Mouse (Mus musculus) left cerebral cortex, adult 9 months (tissue): ENCODE data around the gene Mbnl1.

Source experiments
- DNase-seq, 2 experiments: peaks; one replicate each; pipeline ENCODE4 v3.0.0; 2022; ENCODE audit warnings: low spot score in 2 of 2

Mbnl1 gene

GRCm38 (mm10) chr3:60568171-60568684 is 95.6 kb downstream of the Mbnl1 start:
- no peak for DNase-seq

DNA sequence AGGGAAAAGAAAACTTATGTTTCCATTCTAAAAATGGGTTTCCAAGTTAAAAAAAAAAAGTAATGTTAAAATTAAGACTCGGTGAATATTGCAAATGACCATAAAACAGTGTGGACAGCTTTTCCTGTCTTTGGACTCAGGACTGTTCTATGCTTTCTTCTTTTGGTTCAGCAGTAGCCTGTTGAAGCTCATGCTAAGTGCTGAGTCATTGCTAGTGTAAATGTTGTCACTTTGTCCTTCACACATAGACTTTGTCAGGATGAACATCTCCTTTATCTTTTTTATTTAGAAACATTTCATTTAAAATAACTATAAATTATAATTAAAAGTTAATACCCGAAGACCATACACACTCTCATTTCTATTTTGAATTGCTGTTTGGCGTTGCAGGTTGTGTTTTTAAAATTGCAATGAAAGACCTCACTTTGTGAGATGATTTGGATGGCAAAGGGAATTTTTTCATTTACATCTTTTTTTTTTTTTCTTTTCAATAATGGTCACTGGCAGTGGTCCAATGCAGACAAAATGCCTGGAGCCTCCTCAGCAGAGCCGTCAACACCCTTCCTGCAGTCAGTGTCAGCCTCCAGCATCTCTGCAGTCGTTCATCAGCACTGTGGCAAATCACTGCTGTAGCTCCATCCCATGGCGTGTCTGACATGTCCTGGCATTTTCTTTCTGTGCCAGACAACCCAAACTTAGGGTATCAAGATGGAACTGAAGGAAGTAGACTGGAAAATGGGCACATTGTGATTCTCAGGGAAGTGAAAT is 96.4 kb downstream of the Mbnl1 start:
- DNase-seq, result no peak

DNA sequence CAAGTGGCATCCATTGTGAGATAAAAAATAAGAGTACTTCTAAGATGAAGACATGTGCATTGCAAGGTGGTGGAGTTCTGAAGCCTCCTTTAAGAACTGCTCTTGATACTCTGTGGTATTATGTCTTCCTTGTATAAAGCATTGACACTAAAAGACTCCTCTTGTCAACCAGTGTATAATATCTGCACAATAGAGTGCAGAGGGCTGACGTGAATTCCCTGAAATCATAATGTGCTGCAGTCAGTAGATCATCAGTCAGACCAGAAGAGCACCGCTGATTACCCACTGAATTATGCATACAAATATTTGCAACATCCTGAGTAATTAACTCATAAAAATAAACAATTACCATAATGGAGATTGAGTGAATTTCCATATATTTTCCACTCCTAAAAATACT is 97.2 kb downstream of the Mbnl1 start:
- no peak for DNase-seq

DNA sequence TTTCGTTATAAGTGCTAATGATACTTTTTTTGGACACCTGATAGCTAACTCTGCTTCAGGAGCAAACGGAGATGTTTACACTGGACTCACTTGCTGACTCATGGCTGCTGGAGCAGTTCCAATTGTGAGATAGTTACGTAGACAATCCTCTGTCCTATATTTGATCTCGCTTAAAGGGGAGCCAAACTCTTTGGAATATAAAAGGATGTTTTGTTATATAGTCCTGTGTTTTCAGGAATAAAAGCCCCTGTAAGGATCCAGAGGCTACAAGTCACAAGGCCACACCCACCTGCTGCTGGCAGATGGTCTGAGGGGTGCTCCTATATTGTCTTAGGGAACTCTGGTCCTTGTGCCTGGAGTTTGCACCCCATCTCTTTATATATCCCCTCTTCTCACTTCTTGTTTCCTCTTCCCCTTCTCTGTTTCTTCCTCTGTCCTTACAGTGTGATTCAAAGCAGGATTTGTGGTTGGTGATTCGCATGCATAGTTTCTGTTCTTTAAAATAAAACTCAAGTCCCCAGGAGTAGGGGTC is 97.9 kb downstream of the Mbnl1 start:
- peak in 1 of 2 experiments; percentile 54 for DNase-seq

DNA sequence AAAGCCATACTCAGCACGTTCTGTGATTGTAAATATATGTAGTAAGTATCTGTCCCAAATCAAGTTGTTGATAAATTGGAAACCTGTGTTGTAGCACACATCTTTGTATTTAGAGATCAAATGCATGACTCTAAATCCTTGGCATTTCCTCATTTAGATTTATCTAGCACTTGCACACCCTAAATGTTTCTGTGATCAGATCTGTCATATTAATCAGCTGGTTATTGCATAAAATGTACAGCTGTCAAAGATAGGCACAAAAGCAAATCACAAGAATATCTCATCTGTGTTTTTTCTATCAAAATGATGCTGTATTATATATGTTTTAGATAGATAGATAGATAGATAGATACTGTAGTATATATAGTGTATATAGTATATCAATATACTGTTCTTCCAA is 98.9 kb downstream of the Mbnl1 start:
- no peak for DNase-seq

- no peak for DNase-seq
Observed at GRCm38 (mm10) chr3:60574199-60574598, 101.6 kb downstream of the Mbnl1 start.

DNA sequence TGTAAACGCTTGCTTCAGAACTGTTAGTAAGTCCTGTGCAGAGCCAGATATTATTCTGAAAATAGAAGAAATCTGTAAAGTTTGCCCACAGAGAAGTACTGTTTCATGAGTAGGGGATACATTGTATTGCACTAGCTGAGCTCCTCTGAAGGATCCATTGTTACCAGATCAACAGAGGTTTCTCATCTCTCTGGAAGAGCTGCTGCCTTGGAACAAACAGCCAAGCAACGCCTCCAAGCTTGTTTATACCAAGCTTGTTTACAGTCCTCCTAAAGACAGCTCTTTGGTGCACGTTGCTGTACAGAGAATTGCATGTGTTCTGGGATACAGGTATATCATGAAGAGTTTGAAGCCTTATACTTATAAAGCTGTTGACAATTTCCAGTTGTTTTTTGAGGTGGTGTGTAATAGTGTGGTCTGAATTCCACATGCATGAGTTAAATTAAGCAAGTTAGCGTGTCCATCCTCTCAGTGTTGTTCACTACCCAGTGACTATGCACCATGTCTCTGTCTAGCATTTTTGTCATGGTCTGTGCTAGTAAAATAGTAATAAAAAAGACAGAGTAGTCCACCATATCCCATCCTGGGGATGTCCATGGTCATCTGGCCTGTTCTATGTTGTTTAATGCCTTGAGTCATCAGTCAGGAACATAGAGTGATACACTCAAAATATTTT is 102.4 kb downstream of the Mbnl1 start:
- no peak for DNase-seq

- no peak for DNase-seq
Observed at GRCm38 (mm10) chr3:60575945-60576344, 103.3 kb downstream of the Mbnl1 start.

DNA sequence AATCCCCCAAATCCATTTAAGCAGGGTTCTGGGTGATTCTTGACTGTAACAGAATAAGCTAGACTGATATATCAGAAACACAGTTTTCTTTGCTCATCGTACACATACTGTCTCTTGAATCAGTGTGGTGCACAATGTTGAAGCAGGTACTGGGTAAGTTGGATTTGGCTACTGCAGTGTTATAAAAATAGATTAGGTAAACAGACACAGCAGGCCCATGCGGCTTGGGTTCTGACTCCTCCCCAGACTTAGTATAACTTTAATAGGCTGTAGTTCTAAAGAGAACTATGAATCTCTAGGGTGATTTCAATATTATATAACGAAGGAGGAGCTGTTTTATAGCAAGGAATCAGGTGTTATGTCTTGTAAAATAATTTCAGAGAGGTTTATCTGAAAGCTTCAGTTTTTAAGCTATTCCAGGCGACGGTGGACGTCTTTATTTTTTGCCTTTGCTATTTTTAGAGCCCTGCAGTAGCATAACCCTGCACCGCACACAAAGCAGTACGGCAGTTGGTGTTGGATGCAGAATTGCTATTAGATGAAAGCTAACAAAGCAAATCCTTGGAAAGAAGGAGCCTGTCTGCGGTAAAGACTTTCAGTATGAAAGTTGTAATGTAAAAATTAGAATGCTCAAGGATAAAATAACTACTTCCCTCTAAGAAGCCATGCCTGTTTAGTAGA is 103.9 kb downstream of the Mbnl1 start:
- DNase-seq, result no peak

- DNase-seq, result no peak
Observed at GRCm38 (mm10) chr3:60579880-60580279, 107.2 kb downstream of the Mbnl1 start.

DNA sequence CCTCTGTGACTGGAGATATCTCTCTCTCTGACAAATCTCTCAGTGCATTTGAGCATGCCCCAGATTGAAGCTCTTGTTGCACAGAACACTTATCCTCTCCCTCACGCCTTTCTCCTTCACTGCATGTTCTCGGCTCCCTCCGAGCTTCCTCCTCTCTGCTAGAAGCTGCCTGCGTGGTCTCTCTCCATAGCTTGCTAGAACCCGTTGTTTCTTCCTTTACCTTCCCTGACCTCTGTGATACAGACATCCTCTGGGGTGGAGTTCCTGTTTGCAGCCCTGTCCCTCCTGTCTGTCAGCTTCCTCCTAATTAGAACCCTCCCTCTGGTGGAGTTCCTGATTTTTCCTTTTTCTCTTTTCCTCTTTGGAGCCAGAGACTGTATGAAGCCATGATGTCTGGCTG is 108.1 kb downstream of the Mbnl1 start:
- DNase-seq, result no peak

GRCm38 (mm10) chr3:60582154-60582553 is 109.5 kb downstream of the Mbnl1 start:
- no peak for DNase-seq

GRCm38 (mm10) chr3:60582620-60583019 is 110.0 kb downstream of the Mbnl1 start:
- no peak for DNase-seq

GRCm38 (mm10) chr3:60584704-60585103 is 112.1 kb downstream of the Mbnl1 start:
- no peak for DNase-seq

GRCm38 (mm10) chr3:60586046-60586445 is 113.4 kb downstream of the Mbnl1 start:
- no peak for DNase-seq

- DNase-seq, result no peak
Observed at GRCm38 (mm10) chr3:60587149-60587548, 114.5 kb downstream of the Mbnl1 start.

DNA sequence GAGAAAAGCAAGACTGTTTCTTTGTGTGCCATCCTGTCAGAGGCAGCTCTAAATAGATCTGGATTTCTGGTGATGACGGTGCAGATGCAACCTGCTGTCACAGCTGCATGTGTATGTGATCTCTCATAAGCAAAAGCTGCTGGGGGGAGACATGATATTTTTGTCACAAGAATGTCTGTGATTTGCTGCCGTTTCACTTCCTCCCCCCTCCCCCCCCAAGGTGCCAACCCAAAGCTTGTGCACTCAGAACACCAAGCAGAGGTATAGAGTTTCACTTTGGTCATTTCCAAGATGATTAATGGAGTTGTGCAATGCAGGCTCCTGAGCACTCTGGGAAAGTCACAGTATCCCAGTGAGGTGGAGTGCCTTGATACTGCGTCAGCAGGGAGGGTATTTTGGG is 116.7 kb downstream of the Mbnl1 start:
- no peak for DNase-seq

DNA sequence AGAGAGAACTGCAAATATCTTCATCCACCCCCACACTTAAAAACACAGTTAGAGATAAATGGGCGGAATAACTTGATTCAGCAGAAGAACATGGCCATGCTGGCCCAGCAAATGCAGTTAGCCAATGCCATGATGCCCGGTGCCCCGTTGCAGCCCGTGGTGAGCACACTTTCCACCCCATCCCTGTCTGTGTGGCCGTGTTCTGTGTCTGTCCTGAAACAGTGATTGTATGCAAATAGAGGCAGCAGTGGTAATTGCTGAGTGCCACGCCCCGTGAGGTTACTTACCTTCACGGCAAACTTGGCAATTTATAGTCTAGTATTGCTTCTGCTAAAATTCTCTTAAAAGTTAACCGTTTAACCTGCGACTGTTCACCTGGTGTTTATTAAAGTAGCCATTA is 123.0 kb downstream of the Mbnl1 start:
- no peak for DNase-seq

GRCm38 (mm10) chr3:60596985-60597384 is 124.4 kb downstream of the Mbnl1 start:
- DNase-seq, result no peak

DNA sequence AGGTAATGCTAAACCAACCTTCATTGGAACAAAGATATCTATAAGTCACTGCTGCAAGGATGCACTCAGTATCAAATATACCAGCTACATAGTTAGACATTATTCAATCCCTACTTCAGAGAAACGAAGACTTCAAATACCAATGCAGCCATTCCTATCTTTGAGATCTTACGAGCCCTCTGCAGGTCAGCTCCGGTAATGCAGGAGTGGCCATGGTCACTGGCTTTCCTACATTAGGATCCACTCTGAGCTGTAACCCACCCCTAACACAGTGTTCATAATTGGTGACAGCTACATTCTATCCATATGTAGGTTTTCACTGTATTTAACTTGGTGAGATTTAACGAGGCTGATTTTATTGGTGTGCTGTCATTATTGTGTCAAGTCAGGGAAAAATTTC is 129.1 kb downstream of the Mbnl1 start:
- DNase-seq, result peak in 1 of 2 experiments; percentile 85

GRCm38 (mm10) chr3:60602923-60603549 is 130.4 kb downstream of the Mbnl1 start:
- DNase-seq, result no peak

DNA sequence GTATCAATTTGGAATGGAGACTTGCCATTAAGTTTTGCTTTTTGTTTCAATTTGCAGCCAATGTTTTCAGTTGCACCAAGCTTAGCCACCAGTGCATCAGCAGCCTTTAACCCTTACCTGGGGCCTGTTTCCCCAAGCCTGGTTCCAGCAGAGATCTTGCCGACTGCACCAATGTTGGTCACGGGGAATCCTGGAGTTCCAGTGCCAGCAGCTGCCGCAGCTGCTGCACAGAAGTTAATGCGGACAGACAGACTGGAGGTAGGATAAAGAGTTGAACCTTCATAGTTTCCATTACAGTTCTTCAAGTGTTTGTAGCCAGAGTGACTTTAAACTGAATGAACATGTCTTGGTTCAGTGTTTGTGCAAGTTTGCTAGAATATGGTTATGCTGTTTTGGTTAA is 131.0 kb downstream of the Mbnl1 start:
- DNase-seq, result no peak
